In genomic region chr11:32226124-32226871, GRCm38 (mm10) we compare ENCODE assay signal across 8 mouse cellular contexts. TPM values are rescaled to one million over a fixed set of nuclear protein-coding genes. Genes with fewer than 3 reads are reported as not detected.
DNase-seq lines count a peak whose midpoint lies in the region; ATAC-seq lines count a peak whose summit lies in the region.

Gene Mpg (plus strand): TSS chr11:32226505.

- H3K9ac ChIP-seq in heart, embryonic 13.5 days = peak within 1 kb of the TSS; percentile 90
- peak within 1 kb of the TSS; percentile 95 for H3K9ac ChIP-seq in liver, embryonic 15.5 days
- peak within 1 kb of the TSS; percentile 81 for H3K9ac ChIP-seq in neural tube, embryonic 11.5 days (ENCODE audit: low read length)
- H3K9ac ChIP-seq in stomach, embryonic 16.5 days (ENCODE audit: low read length) = peak within 1 kb of the TSS; percentile 88

- peak; percentile 91 for ATAC-seq in erythroid progenitor cell, adult 5-6 weeks (replicated peaks; ENCODE audit: low FRiP score, poor library complexity, severe bottlenecking)
- peak; percentile 14; the same call in 1 of the 2 replicates for ATAC-seq in heart, embryonic 13.5 days (ENCODE audit: extremely low read depth, insufficient number of reproducible peaks, low FRiP score, low TSS enrichment)
- peak; percentile 86 for ATAC-seq in liver, embryonic 15.5 days (ENCODE audit: insufficient read depth)
- ATAC-seq in neural tube, embryonic 11.5 days (ENCODE audit: insufficient read depth, low FRiP score, low TSS enrichment) = peak; percentile 84
- ATAC-seq in stomach, embryonic 16.5 days (ENCODE audit: insufficient read depth, low FRiP score) = peak; percentile 82

- peaks cover 32% of the 10 kb centered on the region for H3K36me3 ChIP-seq in heart, embryonic 13.5 days
- peaks cover 27% of the 10 kb centered on the region for H3K36me3 ChIP-seq in liver, embryonic 15.5 days (replicated peaks)
- peaks cover 2% of the 10 kb centered on the region; the same call in 1 of the 2 replicates for H3K36me3 ChIP-seq in neural tube, embryonic 11.5 days (ENCODE audit: control insufficient read depth, insufficient read depth, low read length)
- H3K36me3 ChIP-seq in stomach, embryonic 16.5 days (ENCODE audit: control insufficient read depth, insufficient read depth, low read length) = peaks cover 7% of the 10 kb centered on the region; the same call in 1 of the 2 replicates

- DNase-seq in CD8-positive naive resting alpha-beta T cell, adult 2 months (ENCODE audit: low read depth in 2 of 2, low spot score in 2 of 2) = peak; percentile 77 to 79
- DNase-seq in brain, embryonic 18.5 days (ENCODE audit: low read depth, low spot score) = peak; percentile 71
- DNase-seq in kidney, postnatal 10 days = peak; percentile 94
- DNase-seq in neural tube, embryonic 11.5 days (ENCODE audit: low spot score) = peak; percentile 88

- H3K4me1 ChIP-seq in heart, embryonic 13.5 days = peaks cover 56% of the 10 kb centered on the region
- peaks cover 65% of the 10 kb centered on the region for H3K4me1 ChIP-seq in liver, embryonic 15.5 days (replicated peaks)
- H3K4me1 ChIP-seq in neural tube, embryonic 11.5 days (ENCODE audit: control insufficient read depth, insufficient read depth, low read length) = peaks cover 21% of the 10 kb centered on the region
- peaks cover 40% of the 10 kb centered on the region for H3K4me1 ChIP-seq in stomach, embryonic 16.5 days (ENCODE audit: control insufficient read depth, insufficient read depth, low read length)

- peak within 1 kb of the TSS; percentile 83 for H3K4me3 ChIP-seq in heart, embryonic 13.5 days
- H3K4me3 ChIP-seq in liver, embryonic 15.5 days (replicated peaks) = peak within 1 kb of the TSS; percentile 85
- H3K4me3 ChIP-seq in neural tube, embryonic 11.5 days (ENCODE audit: low read depth, low read length) = peak within 1 kb of the TSS; percentile 67
- peak within 1 kb of the TSS; percentile 79 for H3K4me3 ChIP-seq in stomach, embryonic 16.5 days (replicated peaks; ENCODE audit: low read length)

- H3K27me3 ChIP-seq in heart, embryonic 13.5 days (replicated peaks) = no peaks in the 10 kb centered on the region
- peaks cover 47% of the 10 kb centered on the region for H3K27me3 ChIP-seq in liver, embryonic 15.5 days
- peaks cover 6% of the 10 kb centered on the region; the same call in 1 of the 2 replicates for H3K27me3 ChIP-seq in neural tube, embryonic 11.5 days (ENCODE audit: control insufficient read depth, insufficient read depth, low read length)
- no peaks in the 10 kb centered on the region for H3K27me3 ChIP-seq in stomach, embryonic 16.5 days (ENCODE audit: control insufficient read depth, insufficient read depth, low read length)

- peak within 1 kb of the TSS; percentile 88 for H3K27ac ChIP-seq in heart, embryonic 13.5 days (replicated peaks)
- H3K27ac ChIP-seq in liver, embryonic 15.5 days (replicated peaks) = peak within 1 kb of the TSS; percentile 85
- peak within 1 kb of the TSS; percentile 11 for H3K27ac ChIP-seq in neural tube, embryonic 11.5 days (ENCODE audit: low read depth, low read length)
- peak within 1 kb of the TSS; percentile 95 for H3K27ac ChIP-seq in stomach, embryonic 16.5 days (ENCODE audit: low read length)

- no peaks in the 10 kb centered on the region for H3K9me3 ChIP-seq in heart, embryonic 13.5 days
- H3K9me3 ChIP-seq in liver, embryonic 15.5 days (replicated peaks) = no peaks in the 10 kb centered on the region
- no peaks in the 10 kb centered on the region for H3K9me3 ChIP-seq in neural tube, embryonic 11.5 days (ENCODE audit: control insufficient read depth, low read length)
- H3K9me3 ChIP-seq in stomach, embryonic 16.5 days (replicated peaks; ENCODE audit: control insufficient read depth, low read length) = no peaks in the 10 kb centered on the region

- H3K4me2 ChIP-seq in heart, embryonic 13.5 days = peak within 1 kb of the TSS; percentile 82
- peak within 1 kb of the TSS; percentile 93 for H3K4me2 ChIP-seq in liver, embryonic 15.5 days
- H3K4me2 ChIP-seq in neural tube, embryonic 11.5 days (ENCODE audit: low read depth) = peak within 1 kb of the TSS; percentile 79
- H3K4me2 ChIP-seq in stomach, embryonic 16.5 days (ENCODE audit: low read depth, low read length) = peak within 1 kb of the TSS; percentile 90

- WGBS in heart, embryonic 13.5 days = 2% methylated on average over 47 of the region's 47 CpGs
- WGBS in liver, embryonic 15.5 days (ENCODE audit: insufficient replicate concordance) = 3% methylated on average over 47 of the region's 47 CpGs
- WGBS in neural tube, embryonic 11.5 days = 4% methylated on average over 47 of the region's 47 CpGs
- WGBS in stomach, embryonic 16.5 days = 4% methylated on average over 47 of the region's 47 CpGs

RNA-seq across cellular contexts. Expression of gene Mpg, which starts in this region (rescaled TPM):
- total RNA-seq in erythroid progenitor cell, adult 5-6 weeks (2015; ENCODE audit: low replicate concordance) = 13.0 and 14.1 TPM in 2 replicates
- 18.7 and 23.9 TPM in 2 replicates for total RNA-seq in erythroid progenitor cell, adult 5-6 weeks (2017; ENCODE audit: low replicate concordance)
- polyA plus RNA-seq in heart, embryonic 13.5 days (2015; fragmentation: Nextera tagmentation; extraction: Ambion mirVana) = 19.7 and 21.2 TPM in 2 replicates
- polyA plus RNA-seq in liver, embryonic 15.5 days (2015; fragmentation: Nextera tagmentation; extraction: Ambion mirVana) = 18.3 and 19.6 TPM in 2 replicates
- 29.4 and 31.2 TPM in 2 replicates for polyA plus RNA-seq in neural tube, embryonic 11.5 days (2014; fragmentation: Nextera tagmentation; extraction: Ambion mirVana)
- polyA plus RNA-seq in stomach, embryonic 16.5 days (2015; fragmentation: Nextera tagmentation; extraction: Ambion mirVana) = 32.6 and 33.8 TPM in 2 replicates

Comparison
In these comparisons a context has a peak if more than half of its experiments do, and no peak if none do; other contexts are left out.
1. Peak in every context shown above with its lines: DNase-seq, ATAC-seq, H3K4me3 ChIP-seq and H3K27ac ChIP-seq.
2. ATAC-seq: peak in every context shown above with its lines; median percentile 91 in erythroid progenitor cell, adult 5-6 weeks; 86 in liver, embryonic 15.5 days; 84 in neural tube, embryonic 11.5 days; 82 in stomach, embryonic 16.5 days; 14 in heart, embryonic 13.5 days.
3. H3K27ac ChIP-seq: peak in every context shown above with its lines; median percentile 95 in stomach, embryonic 16.5 days; 88 in heart, embryonic 13.5 days; 85 in liver, embryonic 15.5 days; 11 in neural tube, embryonic 11.5 days.